Comparison of ENCODE assay signal across 31 mouse cellular contexts in the genomic region with DNA sequence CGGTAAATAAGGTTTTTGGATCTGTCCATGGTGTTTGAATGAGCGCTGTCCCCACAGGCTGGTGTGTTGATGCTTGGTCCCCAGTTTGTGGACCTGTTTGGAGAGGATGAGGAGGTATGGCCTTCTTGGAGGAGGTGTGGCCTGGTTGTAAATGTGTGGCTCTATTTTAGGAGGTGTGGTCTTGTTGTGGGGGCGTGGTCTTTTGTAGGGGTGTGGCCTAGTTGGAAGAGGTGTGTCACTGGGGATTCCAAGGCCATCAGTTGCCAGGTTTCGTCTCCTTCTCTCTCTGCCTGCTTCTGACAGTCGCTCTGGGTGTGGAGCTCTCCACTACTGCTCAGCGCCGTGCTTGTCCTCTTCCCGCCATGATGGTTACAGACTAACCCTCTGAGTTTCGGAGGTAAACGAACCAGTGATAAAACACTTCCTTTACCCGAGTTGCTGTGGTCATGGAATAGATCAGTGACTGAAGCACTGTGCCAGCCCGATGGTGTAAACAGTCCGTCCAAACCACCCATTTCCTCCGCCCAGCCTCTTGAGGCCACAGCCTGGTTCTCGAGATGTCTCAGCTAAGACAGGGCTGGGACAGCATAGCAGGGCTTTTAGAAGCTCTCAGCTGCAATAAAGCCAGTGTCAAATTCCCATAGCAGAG. TPM values are rescaled to one million over a fixed set of nuclear protein-coding genes. Genes with fewer than 3 reads are reported as not detected.
DNase-seq lines count a peak whose midpoint lies in the region; ATAC-seq lines count a peak whose summit lies in the region.
"Had no signal": no experiment of that assay in that cellular context is flagged by ENCODE, and none has a peak within 500 bp of the region (broad histone marks: within the 10 kb centered on the region; RNA-seq: fewer than 3 reads in every experiment).

No protein-coding gene starts in this region.

- H3K9ac ChIP-seq in intestine, embryonic 15.5 days: no peak overlapping the region
- H3K9ac ChIP-seq: embryonic facial prominence, embryonic 12.5 days; forebrain, embryonic 15.5 days; heart, embryonic 13.5 days; hindbrain, embryonic 15.5 days; liver, embryonic 14.5 days; lung, embryonic 14.5 days; midbrain, embryonic 15.5 days; neural tube, embryonic 12.5 days had no signal

- H3K27ac ChIP-seq in intestine, embryonic 15.5 days: no peak overlapping the region
- H3K27ac ChIP-seq: embryonic facial prominence, embryonic 12.5 days; forebrain, embryonic 10.5 days; forebrain, embryonic 15.5 days; heart, adult 2 months; heart, embryonic 13.5 days; hindbrain, embryonic 10.5 days; hindbrain, embryonic 15.5 days; layer of hippocampus, adult 2 months; left cerebral cortex, adult 2 months; liver, embryonic 14.5 days; midbrain, embryonic 10.5 days; midbrain, embryonic 15.5 days; neural tube, embryonic 12.5 days had no signal

- DNase-seq in retina, postnatal 1 day: peak; percentile 15
- no peak for DNase-seq in retina, embryonic 14.5 days (ENCODE audit: low spot score)
- peak; percentile 94 for DNase-seq in R1 (ENCODE audit: low read depth, low spot score)
- peak; percentile 87 for DNase-seq in induced T-regulatory cell, adult 2 months (ENCODE audit: low read depth)
- peak; percentile 51 to 77 for DNase-seq in natural killer cell, adult 2 months (ENCODE audit: low spot score in 2 of 2)
- DNase-seq in left cerebral cortex, postnatal 36 days (ENCODE audit: low spot score in 2 of 2): no peak
- no peak for DNase-seq in gastrocnemius, adult 8-10 months (ENCODE audit: low spot score in 2 of 2)
- DNase-seq: adrenal gland, adult 8-10 months; cerebellum, adult 8-10 months; cerebellum, postnatal 25 days; gastrocnemius, postnatal 36 days; heart, adult 2 months; heart, postnatal 10 days; kidney, adult 2 months; kidney, postnatal 36 days; left cerebral cortex, postnatal 4 days; lung, embryonic 14.5 days; right cerebral cortex, postnatal 14 days had no signal

- ATAC-seq in intestine, embryonic 15.5 days: no peak
- ATAC-seq: forebrain, embryonic 15.5 days; midbrain, embryonic 15.5 days had no signal

- no peak overlapping the region for H3K4me3 ChIP-seq in intestine, embryonic 15.5 days (replicated peaks)
- H3K4me3 ChIP-seq: embryonic facial prominence, embryonic 12.5 days; forebrain, embryonic 10.5 days; forebrain, embryonic 15.5 days; heart, adult 2 months; heart, embryonic 13.5 days; hindbrain, embryonic 10.5 days; hindbrain, embryonic 15.5 days; layer of hippocampus, adult 2 months; left cerebral cortex, adult 2 months; midbrain, embryonic 10.5 days; midbrain, embryonic 15.5 days; neural tube, embryonic 12.5 days had no signal

- no peaks in the 10 kb centered on the region for H3K9me3 ChIP-seq in intestine, embryonic 15.5 days
- H3K9me3 ChIP-seq: embryonic facial prominence, embryonic 12.5 days; forebrain, embryonic 10.5 days; forebrain, embryonic 15.5 days; heart, embryonic 13.5 days; hindbrain, embryonic 10.5 days; hindbrain, embryonic 15.5 days; midbrain, embryonic 10.5 days; midbrain, embryonic 15.5 days; neural tube, embryonic 12.5 days had no signal

- intact Hi-C loops in left cerebral cortex, postnatal 36 days (cut with DNase I): no loop called here

- WGBS in intestine, embryonic 15.5 days: 71% methylated on average over 15 of the region's 15 CpGs

- H3K27me3 ChIP-seq in intestine, embryonic 15.5 days (replicated peaks): no peaks in the 10 kb centered on the region
- H3K27me3 ChIP-seq: forebrain, embryonic 15.5 days; neural tube, embryonic 12.5 days had no signal

- 0 out of 2 replicates have a peak, but pooled peaks cover 3% of the 10 kb centered on the region for H3K4me1 ChIP-seq in intestine, embryonic 15.5 days (replicated peaks)
- H3K4me1 ChIP-seq: embryonic facial prominence, embryonic 12.5 days; neural tube, embryonic 12.5 days had no signal

- H3K4me2 ChIP-seq in intestine, embryonic 15.5 days (replicated peaks): no peak overlapping the region
- H3K4me2 ChIP-seq: embryonic facial prominence, embryonic 12.5 days; forebrain, embryonic 15.5 days; heart, embryonic 13.5 days; hindbrain, embryonic 15.5 days; lung, embryonic 14.5 days; midbrain, embryonic 15.5 days; neural tube, embryonic 12.5 days had no signal

- H3K36me3 ChIP-seq in intestine, embryonic 15.5 days: no peaks in the 10 kb centered on the region
- H3K36me3 ChIP-seq: embryonic facial prominence, embryonic 12.5 days; forebrain, embryonic 10.5 days; forebrain, embryonic 15.5 days; heart, embryonic 13.5 days; hindbrain, embryonic 10.5 days; hindbrain, embryonic 15.5 days; midbrain, embryonic 10.5 days; midbrain, embryonic 15.5 days; neural tube, embryonic 12.5 days had no signal

RNA-seq across cellular contexts. Expression of gene S1pr4, which starts 5.2 kb away (rescaled TPM):
- total RNA-seq in left cerebral cortex, postnatal 36 days (2021): under 1 TPM; 0.43 to 0.52 TPM
- polyA plus RNA-seq in intestine, embryonic 15.5 days (2015; fragmentation: Nextera tagmentation; extraction: Ambion mirVana): 1.0 and 1.1 TPM in 2 replicates
- 1 to 10 TPM in 1 of 4 experiments, under 1 TPM in 3; 0.27 to 1.0 (median 0.59) TPM for total RNA-seq in gastrocnemius, adult 8-10 months (2022)

RNA-seq across cellular contexts. Expression of gene Ncln, which starts 8.9 kb away (rescaled TPM):
- total RNA-seq in left cerebral cortex, postnatal 36 days (2021): 10 to 100 TPM; 74.9 to 88.8 TPM
- 98.5 and 118 TPM in 2 replicates for polyA plus RNA-seq in intestine, embryonic 15.5 days (2015; fragmentation: Nextera tagmentation; extraction: Ambion mirVana)
- total RNA-seq in gastrocnemius, adult 8-10 months (2022): 10 to 100 TPM; 41.6 to 49.3 (median 43.1) TPM

RNA-seq across cellular contexts. Expression of gene Gna15, which starts 18.9 kb away (rescaled TPM):
- 1 to 10 TPM; 2.3 to 3.1 TPM for total RNA-seq in left cerebral cortex, postnatal 36 days (2021)
- 0.92 and 0.97 TPM in 2 replicates for polyA plus RNA-seq in intestine, embryonic 15.5 days (2015; fragmentation: Nextera tagmentation; extraction: Ambion mirVana)
- total RNA-seq in gastrocnemius, adult 8-10 months (2022): under 1 TPM; 0.19 to 0.80 (median 0.24) TPM

RNA-seq across cellular contexts. Expression of gene Celf5, which starts 22.6 kb away (rescaled TPM):
- 100 to 1,000 TPM; 256 to 303 TPM for total RNA-seq in left cerebral cortex, postnatal 36 days (2021)
- 1.7 TPM in 2 replicates for polyA plus RNA-seq in intestine, embryonic 15.5 days (2015; fragmentation: Nextera tagmentation; extraction: Ambion mirVana)
- under 1 TPM in 2 of 4 experiments, not detected in 2; 0.05 to 0.31 TPM for total RNA-seq in gastrocnemius, adult 8-10 months (2022)
- total RNA-seq: gastrocnemius, postnatal 36 days had no signal

RNA-seq across cellular contexts. Expression of gene Gna11, which starts 39.9 kb away (rescaled TPM):
- total RNA-seq in left cerebral cortex, postnatal 36 days (2021): 100 to 1,000 TPM; 103 to 115 TPM
- polyA plus RNA-seq in intestine, embryonic 15.5 days (2015; fragmentation: Nextera tagmentation; extraction: Ambion mirVana): 245 and 269 TPM in 2 replicates
- total RNA-seq in gastrocnemius, adult 8-10 months (2022): 10 to 100 TPM; 26.2 to 30.7 (median 28.4) TPM

Comparison
In these comparisons a context has a peak if more than half of its experiments do, and no peak if none do; other contexts are left out.
1. DNase-seq: peak in retina, postnatal 1 day (single experiment), R1 (single experiment), induced T-regulatory cell, adult 2 months (single experiment) and natural killer cell, adult 2 months (2 of 2); none in retina, embryonic 14.5 days (single experiment), left cerebral cortex, postnatal 36 days (0 of 2) and gastrocnemius, adult 8-10 months (0 of 2).